Mouse (Mus musculus) frontal cortex, adult 2 months (tissue): ENCODE measurements around the gene AC161166.1. TPM values are rescaled to one million over a fixed set of nuclear protein-coding genes. Genes with fewer than 3 reads are reported as not detected.
A peak's percentile ranks its signal among the peaks of the same experiment; 100 is the strongest.

Source experiments
- DNase-seq, 2 experiments: peaks; one replicate each; pipeline ENCODE4 v3.0.0; 2022; ENCODE audit warnings: low spot score in 1 of 2; ENCODE audit errors: extremely low spot score in 1 of 2
- polyA plus RNA-seq: library from polyadenylated mRNA; depleted of rRNA; stranded (reverse); fragments of >200 nt; gene quantifications from 2 replicates; pipeline ENCODE4 v1.2.3, GENCODE M21; 2012; rRNA removed

Gene AC161166.1
- polyA plus RNA-seq = not detected in 2 replicates

GRCm38 (mm10) chr7:24512355-24512754 lies at the start of gene AC161166.1:
TSS of gene AC161166.1 (minus strand) at chr7:24512455.
- no peak for DNase-seq

- DNase-seq = no peak
Measured at GRCm38 (mm10) chr7:24561450-24561849, 49.2 kb upstream of the AC161166.1 start.

- no peak for DNase-seq
Measured at GRCm38 (mm10) chr7:24555786-24556185, 43.5 kb upstream of the AC161166.1 start.

- no peak for DNase-seq
Measured at GRCm38 (mm10) chr7:24551985-24552759, 39.9 kb upstream of the AC161166.1 start.

- DNase-seq = no peak
Measured at GRCm38 (mm10) chr7:24547534-24548036, 35.3 kb upstream of the AC161166.1 start.

- DNase-seq = peak; percentile 99
Measured at GRCm38 (mm10) chr7:24546634-24547389, 34.6 kb upstream of the AC161166.1 start.

- DNase-seq = no peak
Measured at GRCm38 (mm10) chr7:24546068-24546614, 33.9 kb upstream of the AC161166.1 start, which contains the start of the genes Pinlyp and Xrcc1. TSS of gene Pinlyp (minus strand) at chr7:24546118. TSS of gene Xrcc1 (plus strand) at chr7:24546289.

GRCm38 (mm10) chr7:24544506-24544905 lies 32.3 kb upstream of the AC161166.1 start:
- no peak for DNase-seq

- DNase-seq = no peak
Measured at GRCm38 (mm10) chr7:24539686-24540085, 27.4 kb upstream of the AC161166.1 start.

- DNase-seq = no peak
Measured at GRCm38 (mm10) chr7:24538701-24539100, 26.4 kb upstream of the AC161166.1 start.

GRCm38 (mm10) chr7:24538154-24538553 lies 25.9 kb upstream of the AC161166.1 start:
- DNase-seq = peak in 1 of 2 experiments; percentile 64

- DNase-seq = no peak
Measured at GRCm38 (mm10) chr7:24537591-24537990, 25.3 kb upstream of the AC161166.1 start.

- DNase-seq = no peak
Measured at GRCm38 (mm10) chr7:24537081-24537480, 24.8 kb upstream of the AC161166.1 start.

- DNase-seq = no peak
Measured at GRCm38 (mm10) chr7:24534301-24534700, 22.0 kb upstream of the AC161166.1 start.

GRCm38 (mm10) chr7:24533806-24534205 lies 21.6 kb upstream of the AC161166.1 start:
- no peak for DNase-seq

- DNase-seq = no peak
Measured at GRCm38 (mm10) chr7:24533031-24533571, 20.8 kb upstream of the AC161166.1 start.

- peak; percentile 50 to 81 for DNase-seq
Measured at GRCm38 (mm10) chr7:24531211-24531971, 19.1 kb upstream of the AC161166.1 start.

GRCm38 (mm10) chr7:24530062-24530931 lies 18.0 kb upstream of the AC161166.1 start, which contains the start of gene Irgq:
TSS of gene Irgq (plus strand) at chr7:24530689.
- DNase-seq = peak; percentile 98 to 100

- DNase-seq = no peak
Measured at GRCm38 (mm10) chr7:24529580-24529979, 17.3 kb upstream of the AC161166.1 start.
